11 mouse cellular contexts compared by ENCODE assay signal in the genomic region with DNA sequence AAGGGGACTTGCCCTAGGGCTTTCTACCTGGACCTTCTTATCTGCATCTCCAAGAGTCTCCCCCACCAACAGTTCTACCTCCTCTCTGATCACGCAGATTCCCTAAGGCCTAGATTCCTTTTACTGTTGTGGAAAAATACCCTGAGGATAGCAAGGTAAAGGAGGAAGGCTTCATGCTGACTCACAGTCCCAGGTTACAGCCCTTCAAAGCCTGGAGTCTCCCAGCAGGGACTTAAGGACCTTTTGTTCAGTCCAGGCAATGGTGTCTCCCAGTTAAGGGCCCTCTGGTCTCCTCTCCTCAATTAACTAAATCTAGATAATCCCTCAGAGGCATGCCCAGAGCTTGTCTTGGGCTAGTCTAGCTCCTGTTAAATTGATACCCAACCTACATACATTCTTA. TPM values are rescaled to one million over a fixed set of nuclear protein-coding genes. Genes with fewer than 3 reads are reported as not detected.
DNase-seq lines count a peak whose midpoint lies in the region; ATAC-seq and TF ChIP-seq lines count a peak whose summit lies in the region.
"Had no signal": no experiment of that assay in that cellular context is flagged by ENCODE, and none has a peak within 500 bp of the region (broad histone marks: within the 10 kb centered on the region; RNA-seq: fewer than 3 reads in every experiment).

No protein-coding gene starts in this region.

- TF ChIP-seq POLR2A in olfactory bulb, adult 2 months (IDR thresholded peaks at IDR 0.05; ENCODE audit: insufficient read depth, low read depth, low read length), result no peak

- no peaks in the 10 kb centered on the region for H3K9me3 ChIP-seq in forebrain, embryonic 10.5 days
- no peaks in the 10 kb centered on the region for H3K9me3 ChIP-seq in limb, embryonic 13.5 days

- no peaks in the 10 kb centered on the region for H3K36me3 ChIP-seq in forebrain, embryonic 10.5 days (replicated peaks)
- no peaks in the 10 kb centered on the region for H3K36me3 ChIP-seq in limb, embryonic 13.5 days

- H3K4me2 ChIP-seq in limb, embryonic 13.5 days (replicated peaks), result peak overlapping the region; percentile 62

- H3K4me1 ChIP-seq in forebrain, embryonic 10.5 days, result peaks cover 23% of the 10 kb centered on the region
- peaks cover 22% of the 10 kb centered on the region for H3K4me1 ChIP-seq in limb, embryonic 13.5 days
- H3K4me1 ChIP-seq in olfactory bulb, adult 2 months (ENCODE audit: control insufficient read depth, insufficient read depth, low read length), result peaks cover 10% of the 10 kb centered on the region

- no peak overlapping the region for H3K9ac ChIP-seq in limb, embryonic 13.5 days

- no peaks in the 10 kb centered on the region for H3K27me3 ChIP-seq in forebrain, embryonic 10.5 days (ENCODE audit: poor library complexity, severe bottlenecking)
- H3K27me3 ChIP-seq in limb, embryonic 13.5 days, result no peaks in the 10 kb centered on the region

- WGBS in forebrain, embryonic 10.5 days, result 33% methylated on average over 1 of the region's 1 CpGs
- WGBS in limb, embryonic 13.5 days, result 42% methylated on average over 1 of the region's 1 CpGs
- 85% methylated on average over 1 of the region's 1 CpGs for WGBS in olfactory bulb, adult 2 months

- peak overlapping the region; percentile 89; the same call in 1 of the 2 replicates for H3K27ac ChIP-seq in layer of hippocampus, adult 2 months
- peak overlapping the region; percentile 93 for H3K27ac ChIP-seq in forebrain, embryonic 10.5 days
- peak overlapping the region; percentile 95; the same call in 1 of the 2 replicates for H3K27ac ChIP-seq in limb, embryonic 13.5 days
- 0 out of 2 replicates have a peak overlapping the region, but pooled peaks have one; percentile 10 for H3K27ac ChIP-seq in olfactory bulb, adult 2 months (ENCODE audit: insufficient read depth, low read depth, low read length)

- no peak for DNase-seq in layer of hippocampus, adult 2 months (ENCODE audit: low spot score in 2 of 2)
- no peak for DNase-seq in layer of hippocampus, postnatal 25 days (ENCODE audit: extremely low spot score in 1 of 2, low spot score in 1 of 2)
- DNase-seq in forebrain, embryonic 10.5 days (ENCODE audit: extremely low spot score, low spot score), result no peak
- no peak for DNase-seq in adrenal gland, postnatal 25 days
- no peak for DNase-seq in adrenal gland, postnatal 10 days
- no peak for DNase-seq in adrenal gland, postnatal 4 days (ENCODE audit: low spot score in 2 of 2)

- ATAC-seq in limb, embryonic 13.5 days (ENCODE audit: low FRiP score, low read depth), result no peak

- H3K4me3 ChIP-seq in layer of hippocampus, adult 2 months, result no peak overlapping the region
- peak overlapping the region; percentile 52 for H3K4me3 ChIP-seq in forebrain, embryonic 10.5 days
- no peak overlapping the region for H3K4me3 ChIP-seq in limb, embryonic 13.5 days
- no peak overlapping the region for H3K4me3 ChIP-seq in olfactory bulb, adult 2 months (ENCODE audit: insufficient read depth, low read depth, low read length)

- no peak for TF ChIP-seq CTCF in layer of hippocampus, adult 2 months (conservative IDR thresholded peaks at IDR 0.05)
- TF ChIP-seq CTCF in olfactory bulb, adult 2 months (IDR thresholded peaks at IDR 0.05; ENCODE audit: insufficient read depth, low read depth, low read length), result no peak

RNA-seq across cellular contexts. Expression of gene Rbp7, which starts 8.5 kb away (rescaled TPM):
- total RNA-seq in layer of hippocampus, adult 2 months (2021), result not detected
- not detected for total RNA-seq in layer of hippocampus, postnatal 25 days (2021)
- polyA plus RNA-seq in forebrain, embryonic 10.5 days (2016; fragmentation: Nextera tagmentation; extraction: Ambion mirVana), result not detected in 2 replicates
- polyA plus RNA-seq in limb, embryonic 13.5 days (2015; fragmentation: Nextera tagmentation; extraction: Ambion mirVana), result 0.37 and 0.41 TPM in 2 replicates
- not detected in 2 replicates for polyA plus RNA-seq in olfactory bulb, adult 2 months (2012; ENCODE audit: insufficient read depth, insufficient read length, low replicate concordance, missing spikeins)
- total RNA-seq in adrenal gland, postnatal 25 days (2021), result 7.0 and 13.4 TPM in 2 replicates
- total RNA-seq in adrenal gland, postnatal 10 days (2021), result 100 to 1,000 TPM in 1 of 2 experiments, 10 to 100 TPM in 1; 56.2 to 118 TPM
- total RNA-seq in adrenal gland, postnatal 4 days (2021), result 10 to 100 TPM; 12.6 to 19.8 TPM
- total RNA-seq: layer of hippocampus, adult 18-20 months; neutrophil, adult 5-6 weeks had no signal
- polyA plus RNA-seq: embryonic facial prominence, embryonic 11.5 days had no signal

RNA-seq across cellular contexts. Expression of gene Ube4b, which starts 19.8 kb away (rescaled TPM):
- 100 to 1,000 TPM; 105 to 107 TPM for total RNA-seq in layer of hippocampus, adult 2 months (2021)
- total RNA-seq in layer of hippocampus, postnatal 25 days (2021), result 100 to 1,000 TPM in 1 of 2 experiments, 10 to 100 TPM in 1; 92.8 to 113 TPM
- 61.8 and 64.6 TPM in 2 replicates for polyA plus RNA-seq in forebrain, embryonic 10.5 days (2016; fragmentation: Nextera tagmentation; extraction: Ambion mirVana)
- 47.5 and 53.9 TPM in 2 replicates for polyA plus RNA-seq in limb, embryonic 13.5 days (2015; fragmentation: Nextera tagmentation; extraction: Ambion mirVana)
- 129 TPM in 1 of 2 replicates, not detected in the other for polyA plus RNA-seq in olfactory bulb, adult 2 months (2012; ENCODE audit: insufficient read depth, insufficient read length, low replicate concordance, missing spikeins)
- total RNA-seq in adrenal gland, postnatal 25 days (2021), result 105 and 111 TPM in 2 replicates
- 10 to 100 TPM; 73.0 to 80.0 TPM for total RNA-seq in adrenal gland, postnatal 10 days (2021)
- total RNA-seq in adrenal gland, postnatal 4 days (2021), result 10 to 100 TPM; 89.1 to 92.6 TPM

RNA-seq across cellular contexts. Expression of gene Tmem274, which starts 30.9 kb away (rescaled TPM):
- not detected for total RNA-seq in layer of hippocampus, adult 2 months (2021)
- total RNA-seq in layer of hippocampus, postnatal 25 days (2021), result not detected
- polyA plus RNA-seq in forebrain, embryonic 10.5 days (2016; fragmentation: Nextera tagmentation; extraction: Ambion mirVana), result 0.50 and 0.63 TPM in 2 replicates
- polyA plus RNA-seq in limb, embryonic 13.5 days (2015; fragmentation: Nextera tagmentation; extraction: Ambion mirVana), result 0.55 and 0.99 TPM in 2 replicates
- polyA plus RNA-seq in olfactory bulb, adult 2 months (2012; ENCODE audit: insufficient read depth, insufficient read length, low replicate concordance, missing spikeins), result not detected in 2 replicates
- total RNA-seq in adrenal gland, postnatal 25 days (2021), result not detected in 2 replicates
- total RNA-seq in adrenal gland, postnatal 10 days (2021), result not detected
- total RNA-seq in adrenal gland, postnatal 4 days (2021), result not detected
- total RNA-seq: layer of hippocampus, adult 18-20 months; neutrophil, adult 5-6 weeks had no signal
- polyA plus RNA-seq: embryonic facial prominence, embryonic 11.5 days had no signal

RNA-seq across cellular contexts. Expression of gene Nmnat1, which starts 38.7 kb away (rescaled TPM):
- total RNA-seq in layer of hippocampus, adult 2 months (2021), result 1 to 10 TPM; 8.9 to 9.0 TPM
- total RNA-seq in layer of hippocampus, postnatal 25 days (2021), result 1 to 10 TPM; 8.0 to 8.4 TPM
- polyA plus RNA-seq in forebrain, embryonic 10.5 days (2016; fragmentation: Nextera tagmentation; extraction: Ambion mirVana), result 17.9 and 18.4 TPM in 2 replicates
- polyA plus RNA-seq in limb, embryonic 13.5 days (2015; fragmentation: Nextera tagmentation; extraction: Ambion mirVana), result 10.5 and 12.4 TPM in 2 replicates
- polyA plus RNA-seq in olfactory bulb, adult 2 months (2012; ENCODE audit: insufficient read depth, insufficient read length, low replicate concordance, missing spikeins), result not detected in 2 replicates
- 12.2 and 17.1 TPM in 2 replicates for total RNA-seq in adrenal gland, postnatal 25 days (2021)
- total RNA-seq in adrenal gland, postnatal 10 days (2021), result 10 to 100 TPM; 15.2 TPM
- total RNA-seq in adrenal gland, postnatal 4 days (2021), result 10 to 100 TPM; 10.1 to 12.3 TPM

RNA-seq across cellular contexts. Expression of gene Lzic, which starts 38.7 kb away (rescaled TPM):
- total RNA-seq in layer of hippocampus, adult 2 months (2021), result 10 to 100 TPM; 15.3 to 16.9 TPM
- total RNA-seq in layer of hippocampus, postnatal 25 days (2021), result 10 to 100 TPM; 19.5 to 21.5 TPM
- polyA plus RNA-seq in forebrain, embryonic 10.5 days (2016; fragmentation: Nextera tagmentation; extraction: Ambion mirVana), result 51.8 and 55.2 TPM in 2 replicates
- 55.8 and 62.5 TPM in 2 replicates for polyA plus RNA-seq in limb, embryonic 13.5 days (2015; fragmentation: Nextera tagmentation; extraction: Ambion mirVana)
- not detected in 2 replicates for polyA plus RNA-seq in olfactory bulb, adult 2 months (2012; ENCODE audit: insufficient read depth, insufficient read length, low replicate concordance, missing spikeins)
- total RNA-seq in adrenal gland, postnatal 25 days (2021), result 25.8 and 26.5 TPM in 2 replicates
- 10 to 100 TPM; 40.1 to 42.1 TPM for total RNA-seq in adrenal gland, postnatal 10 days (2021)
- total RNA-seq in adrenal gland, postnatal 4 days (2021), result 10 to 100 TPM; 35.3 to 37.4 TPM

Comparison
In these comparisons a context has a peak if more than half of its experiments do, and no peak if none do; other contexts are left out.
1. H3K27ac ChIP-seq: peak in every context shown above with its lines; median percentile 95 in limb, embryonic 13.5 days; 93 in forebrain, embryonic 10.5 days; 89 in layer of hippocampus, adult 2 months; 10 in olfactory bulb, adult 2 months.